12 mouse cellular contexts compared by ENCODE assay signal in genomic region chr14:18618603-18619002, GRCm38 (mm10).
"Had no signal": no experiment of that assay in that cellular context is flagged by ENCODE, and none has a peak within 500 bp of the region (broad histone marks: within the 10 kb centered on the region; RNA-seq: fewer than 3 reads in every experiment).

No protein-coding gene starts in this region.

- ATAC-seq: hindbrain, postnatal 0 days; midbrain, embryonic 13.5 days had no signal

- DNase-seq: kidney, adult 18-20 months; kidney, postnatal 10 days; kidney, postnatal 4 days; liver; liver, embryonic 13.5 days; lung, adult 18-20 months; retina, postnatal 1 day; right cerebral cortex, postnatal 25 days; thymus, adult 18-20 months; thymus, postnatal 36 days had no signal
